Mouse (Mus musculus): ENCODE data around the gene Amy2a3.
"Not testable (repeated sequence)": the region's sequence is repeated elsewhere in the genome, so short reads cannot be mapped to it uniquely, and the experiment has no call there.

- TF ChIP-seq POLR2A (IDR thresholded peaks at IDR 0.05; ENCODE audit: borderline replicate concordance, extremely low read depth, low read depth, low read length); CTCF (IDR thresholded peaks at IDR 0.05; ENCODE audit: insufficient read depth, low read length): not testable (repeated sequence)
These were observed at the start of gene Amy2a3 for GRCm38 (mm10) chr3:113323952-113324351.

Data from lung, adult 2 months (tissue).